Mouse (Mus musculus): ENCODE measurements around the gene Oser1. TPM values are rescaled to one million over a fixed set of nuclear protein-coding genes. Genes with fewer than 3 reads are reported as not detected.
A peak's percentile ranks its signal among the peaks of the same experiment; 100 is the strongest.

Gene Oser1
- 8.3 and 9.0 TPM in 2 replicates for polyA plus RNA-seq (2012; rRNA removed)

DNA sequence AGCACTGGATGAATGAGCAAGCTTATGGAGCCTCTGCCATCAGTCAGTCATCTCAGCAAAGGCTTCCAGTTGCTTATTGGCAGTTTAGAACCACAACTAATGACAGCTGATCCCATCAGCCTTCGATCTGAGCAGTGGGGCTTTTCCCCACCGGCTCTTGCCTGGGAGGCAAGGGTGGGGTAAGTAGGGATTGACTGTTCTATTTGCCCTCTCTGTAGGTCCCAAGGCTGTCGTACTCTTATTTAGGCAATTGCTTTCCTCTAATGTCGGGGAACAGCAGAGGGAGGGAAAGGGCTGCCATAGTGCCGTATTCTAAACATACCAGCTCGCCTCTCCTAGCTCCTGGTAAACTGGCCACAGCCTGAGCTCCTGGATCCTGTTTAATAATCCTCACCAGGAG, at the start of gene Oser1:
Gene Oser1, minus strand, starts transcription at position 101 of the 400 bp plus-strand sequence.
- no peak for TF ChIP-seq CTCF (IDR thresholded peaks at IDR 0.05; ENCODE audit: extremely low read depth, insufficient read depth, insufficient read length, insufficient replicate concordance)
- TF ChIP-seq POLR2A (IDR thresholded peaks at IDR 0.05; ENCODE audit: low read depth, low read length), result no peak
- Histone ChIP-seq H3K27me3 (ENCODE audit: control insufficient read depth, insufficient read depth, low read length) (no peaks in the 10 kb centered on the region), H3K36me3 (ENCODE audit: control insufficient read depth, insufficient read depth, low read length) (no peaks in the 10 kb centered on the region), H3K4me3 (ENCODE audit: extremely low read depth, insufficient read depth, insufficient read length) (no peak within 1 kb of the TSS), H3K4me1 (ENCODE audit: control insufficient read depth, insufficient read depth, insufficient read length) (peaks cover 6% of the 10 kb centered on the region; the same call in 1 of the 2 replicates), H3K27ac (ENCODE audit: insufficient read depth, low read length) (no peak within 1 kb of the TSS)
- WGBS, result 93% methylated on average over 6 of the region's 6 CpGs
- no peak for DNase-seq (ENCODE audit: low read depth in 1 of 2, low spot score in 2 of 2)

DNA sequence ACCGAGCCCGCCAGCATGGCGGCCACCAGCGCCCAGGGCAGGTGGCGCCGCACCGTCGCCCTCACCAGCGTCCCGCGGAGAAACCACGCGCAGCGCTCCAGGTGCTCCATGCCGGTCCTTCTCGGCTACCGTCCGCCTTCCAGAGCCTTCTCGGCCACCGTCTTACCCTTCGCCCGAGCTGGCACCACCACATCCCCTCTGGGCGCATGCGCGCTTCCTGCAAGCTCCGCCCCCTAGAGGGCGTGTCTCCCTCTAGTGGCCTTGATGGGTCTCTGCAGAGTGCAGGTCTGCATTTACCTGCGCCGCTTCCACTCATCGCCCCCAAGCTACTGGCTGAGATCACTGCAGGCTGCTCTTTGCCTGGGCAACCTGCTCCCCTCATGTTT, 48.0 kb upstream of the Oser1 start, which contains the start of gene Fitm2:
Gene Fitm2, minus strand, starts transcription at position 164 of the 386 bp plus-strand sequence.
- Histone ChIP-seq H3K27me3 (ENCODE audit: control insufficient read depth, insufficient read depth, low read length) (no peaks in the 10 kb centered on the region), H3K4me3 (ENCODE audit: extremely low read depth, insufficient read depth, insufficient read length) (peak within 1 kb of the TSS; percentile 96), H3K27ac (ENCODE audit: insufficient read depth, low read length) (peak within 1 kb of the TSS; percentile 66), H3K36me3 (ENCODE audit: control insufficient read depth, insufficient read depth, low read length) (peaks cover 4% of the 10 kb centered on the region), H3K4me1 (ENCODE audit: control insufficient read depth, insufficient read depth, insufficient read length) (peaks cover 9% of the 10 kb centered on the region)
- WGBS, result under 1% methylated on average over 30 of the region's 30 CpGs
- peak; percentile 94 for DNase-seq (ENCODE audit: low read depth in 1 of 2, low spot score in 2 of 2)
- TF ChIP-seq POLR2A (IDR thresholded peaks at IDR 0.05; ENCODE audit: low read depth, low read length) (peak; percentile 10; the same call in 1 of the 2 replicates), CTCF (IDR thresholded peaks at IDR 0.05; ENCODE audit: extremely low read depth, insufficient read depth, insufficient read length, insufficient replicate concordance) (peak; percentile 99)

DNA sequence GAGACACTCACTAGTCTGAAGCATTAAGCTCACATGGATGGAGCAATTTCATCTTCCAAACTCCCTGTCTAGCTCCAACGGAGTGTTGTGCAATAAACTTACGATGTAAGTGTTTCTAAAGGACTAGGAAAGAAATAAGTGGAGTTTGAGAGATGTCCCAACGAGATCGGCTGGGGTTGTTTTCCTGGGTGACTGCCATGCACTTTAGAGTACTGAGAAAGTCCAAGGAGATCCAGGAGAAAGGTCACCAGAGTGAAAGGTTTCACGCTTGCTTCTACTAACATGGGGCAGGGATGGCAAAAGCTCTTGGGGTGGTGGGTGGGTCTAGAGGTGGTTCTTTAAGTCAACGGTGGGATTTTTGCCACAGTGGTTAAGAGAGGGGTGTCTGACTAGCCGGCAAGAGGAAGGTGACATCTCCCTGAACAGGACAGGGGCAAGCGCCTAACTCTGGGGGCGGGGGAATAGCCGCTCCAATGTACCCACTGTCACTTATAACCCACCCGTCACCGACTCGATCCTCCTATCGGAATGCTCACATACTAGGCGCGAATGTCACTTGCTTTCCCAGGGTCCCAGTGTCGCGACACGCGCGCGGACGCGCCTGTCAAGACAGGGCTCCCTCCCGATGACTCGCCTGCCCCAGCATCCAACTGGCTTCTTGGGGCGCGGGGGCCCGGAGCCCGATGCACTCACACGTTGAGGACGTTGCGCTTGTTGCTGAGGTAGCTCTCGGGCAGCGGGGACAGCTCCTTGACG, 47.4 kb upstream of the Oser1 start:
- H3K27me3 ChIP-seq (ENCODE audit: control insufficient read depth, insufficient read depth, low read length), result no peaks in the 10 kb centered on the region
- no peak for DNase-seq (ENCODE audit: low read depth in 1 of 2, low spot score in 2 of 2)
- no peak for TF ChIP-seq POLR2A (IDR thresholded peaks at IDR 0.05; ENCODE audit: low read depth, low read length)
- TF ChIP-seq CTCF (IDR thresholded peaks at IDR 0.05; ENCODE audit: extremely low read depth, insufficient read depth, insufficient read length, insufficient replicate concordance), result no peak
- peak overlapping the region; percentile 66 for H3K27ac ChIP-seq (ENCODE audit: insufficient read depth, low read length)
- peaks cover 4% of the 10 kb centered on the region for H3K36me3 ChIP-seq (ENCODE audit: control insufficient read depth, insufficient read depth, low read length)
- H3K4me3 ChIP-seq (ENCODE audit: extremely low read depth, insufficient read depth, insufficient read length), result peak overlapping the region; percentile 96
- peaks cover 9% of the 10 kb centered on the region for H3K4me1 ChIP-seq (ENCODE audit: control insufficient read depth, insufficient read depth, insufficient read length)
- WGBS, result 5% methylated on average over 36 of the region's 36 CpGs

DNA sequence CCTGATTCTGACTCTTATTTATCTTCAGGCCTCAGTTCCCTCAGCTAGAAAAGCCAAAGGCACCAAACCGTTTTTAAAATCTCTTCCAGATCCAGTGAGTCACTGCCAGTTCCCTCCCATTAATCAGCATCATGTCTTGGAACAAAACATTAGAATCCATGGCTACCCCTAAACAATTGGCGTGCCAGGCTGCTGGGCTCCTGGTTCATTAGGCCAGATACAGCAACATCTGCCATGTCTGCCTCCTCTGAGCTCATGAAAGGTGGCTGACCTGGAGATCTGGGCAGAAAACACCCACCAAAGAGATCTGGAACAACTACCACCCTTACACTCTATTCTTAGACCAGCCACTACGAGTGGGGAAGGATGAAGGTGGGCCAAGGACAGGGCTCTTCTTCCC, 46.6 kb upstream of the Oser1 start:
- no peak overlapping the region for H3K4me3 ChIP-seq (ENCODE audit: extremely low read depth, insufficient read depth, insufficient read length)
- WGBS, result 85% methylated on average over 3 of the region's 3 CpGs
- TF ChIP-seq CTCF (IDR thresholded peaks at IDR 0.05; ENCODE audit: extremely low read depth, insufficient read depth, insufficient read length, insufficient replicate concordance) (no peak), POLR2A (IDR thresholded peaks at IDR 0.05; ENCODE audit: low read depth, low read length) (no peak)

DNA sequence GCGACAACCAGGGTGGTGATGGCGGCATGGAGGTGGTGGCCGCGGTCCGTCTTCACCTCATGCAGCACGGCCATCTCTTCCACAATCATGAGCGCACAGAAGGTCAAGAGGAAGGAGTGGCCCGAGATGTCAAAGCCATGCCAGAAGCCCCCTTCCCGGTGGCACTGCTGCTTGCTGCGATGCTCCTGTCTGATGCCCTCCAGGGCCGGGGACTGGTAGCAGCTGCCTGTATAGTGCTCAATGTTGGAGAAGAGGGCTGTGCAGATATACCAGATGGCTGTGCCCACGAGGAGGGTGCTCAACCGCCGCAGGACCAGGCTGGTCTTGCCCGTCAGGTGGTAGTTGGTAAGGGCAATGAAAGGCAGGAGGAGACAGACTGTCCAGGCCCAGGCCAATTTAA, 45.2 kb upstream of the Oser1 start:
- WGBS, result 94% methylated on average over 15 of the region's 15 CpGs
- no peaks in the 10 kb centered on the region for H3K27me3 ChIP-seq (ENCODE audit: control insufficient read depth, insufficient read depth, low read length)
- H3K4me1 ChIP-seq (ENCODE audit: control insufficient read depth, insufficient read depth, insufficient read length), result peaks cover 9% of the 10 kb centered on the region
- no peak for DNase-seq (ENCODE audit: low read depth in 1 of 2, low spot score in 2 of 2)
- TF ChIP-seq CTCF (IDR thresholded peaks at IDR 0.05; ENCODE audit: extremely low read depth, insufficient read depth, insufficient read length, insufficient replicate concordance), result no peak
- TF ChIP-seq POLR2A (IDR thresholded peaks at IDR 0.05; ENCODE audit: low read depth, low read length), result no peak
- no peak overlapping the region for H3K27ac ChIP-seq (ENCODE audit: insufficient read depth, low read length)
- peaks cover 4% of the 10 kb centered on the region for H3K36me3 ChIP-seq (ENCODE audit: control insufficient read depth, insufficient read depth, low read length)
- no peak overlapping the region for H3K4me3 ChIP-seq (ENCODE audit: extremely low read depth, insufficient read depth, insufficient read length)

More for the DNA sequence above, 46.6 kb upstream of the Oser1 start:
- peaks cover 4% of the 10 kb centered on the region for H3K36me3 ChIP-seq (ENCODE audit: control insufficient read depth, insufficient read depth, low read length)
- no peak overlapping the region for H3K27ac ChIP-seq (ENCODE audit: insufficient read depth, low read length)
- H3K4me1 ChIP-seq (ENCODE audit: control insufficient read depth, insufficient read depth, insufficient read length), result peaks cover 9% of the 10 kb centered on the region
- no peak for DNase-seq (ENCODE audit: low read depth in 1 of 2, low spot score in 2 of 2)
- H3K27me3 ChIP-seq (ENCODE audit: control insufficient read depth, insufficient read depth, low read length), result no peaks in the 10 kb centered on the region

DNA sequence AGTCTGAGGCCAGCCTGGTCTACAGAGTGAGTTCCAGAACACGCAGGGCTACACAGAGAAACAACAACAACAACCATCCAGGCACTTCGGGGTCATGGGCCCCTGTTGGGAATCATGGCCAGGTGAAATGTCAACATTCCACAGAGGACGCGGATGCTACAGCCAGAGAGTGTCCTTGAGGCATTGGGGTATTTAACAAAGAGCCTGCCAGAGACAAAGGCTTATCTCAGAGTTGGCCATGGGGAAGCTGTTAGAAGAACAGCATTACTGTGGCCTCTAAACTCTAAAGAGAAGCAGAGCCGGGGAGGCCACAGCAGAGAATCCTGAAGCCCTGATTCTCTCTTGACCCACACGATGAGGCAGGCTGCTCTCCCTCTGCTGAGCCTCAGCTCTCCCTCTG, 44.4 kb upstream of the Oser1 start:
- H3K4me1 ChIP-seq (ENCODE audit: control insufficient read depth, insufficient read depth, insufficient read length), result peaks cover 9% of the 10 kb centered on the region
- no peak overlapping the region for H3K4me3 ChIP-seq (ENCODE audit: extremely low read depth, insufficient read depth, insufficient read length)
- no peak overlapping the region for H3K27ac ChIP-seq (ENCODE audit: insufficient read depth, low read length)
- TF ChIP-seq CTCF (IDR thresholded peaks at IDR 0.05; ENCODE audit: extremely low read depth, insufficient read depth, insufficient read length, insufficient replicate concordance), result no peak
- no peak for TF ChIP-seq POLR2A (IDR thresholded peaks at IDR 0.05; ENCODE audit: low read depth, low read length)
- H3K36me3 ChIP-seq (ENCODE audit: control insufficient read depth, insufficient read depth, low read length), result peaks cover 4% of the 10 kb centered on the region
- DNase-seq (ENCODE audit: low read depth in 1 of 2, low spot score in 2 of 2), result no peak
- no peaks in the 10 kb centered on the region for H3K27me3 ChIP-seq (ENCODE audit: control insufficient read depth, insufficient read depth, low read length)
- WGBS, result 91% methylated on average over 6 of the region's 6 CpGs

DNA sequence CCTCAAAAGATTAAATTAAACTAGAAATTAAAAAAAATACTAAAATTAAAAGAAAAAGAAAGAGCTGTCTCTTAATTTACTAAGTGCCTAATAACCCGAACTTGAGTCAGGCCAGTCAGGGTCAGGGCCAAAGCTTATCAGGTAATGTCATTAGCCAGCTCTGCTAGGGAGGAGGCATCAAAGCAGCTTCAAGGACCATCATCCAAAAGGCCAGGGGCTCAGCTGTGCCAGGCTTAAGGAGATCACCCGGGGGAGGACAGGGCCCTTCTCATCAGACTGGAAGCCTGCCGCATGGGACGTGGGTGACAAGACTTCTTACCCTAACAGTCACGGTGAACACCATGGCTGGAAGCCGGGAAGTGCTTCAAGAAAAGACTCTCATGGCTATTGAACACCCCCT, 43.1 kb upstream of the Oser1 start:
- peaks cover 9% of the 10 kb centered on the region for H3K4me1 ChIP-seq (ENCODE audit: control insufficient read depth, insufficient read depth, insufficient read length)
- H3K27me3 ChIP-seq (ENCODE audit: control insufficient read depth, insufficient read depth, low read length), result no peaks in the 10 kb centered on the region
- no peak overlapping the region for H3K4me3 ChIP-seq (ENCODE audit: extremely low read depth, insufficient read depth, insufficient read length)
- TF ChIP-seq CTCF (IDR thresholded peaks at IDR 0.05; ENCODE audit: extremely low read depth, insufficient read depth, insufficient read length, insufficient replicate concordance) (no peak), POLR2A (IDR thresholded peaks at IDR 0.05; ENCODE audit: low read depth, low read length) (no peak)
- H3K36me3 ChIP-seq (ENCODE audit: control insufficient read depth, insufficient read depth, low read length), result peaks cover 4% of the 10 kb centered on the region
- WGBS, result 96% methylated on average over 6 of the region's 6 CpGs
- no peak for DNase-seq (ENCODE audit: low read depth in 1 of 2, low spot score in 2 of 2)
- H3K27ac ChIP-seq (ENCODE audit: insufficient read depth, low read length), result no peak overlapping the region

Data from spleen, adult 2 months (tissue).